Mouse (Mus musculus): ENCODE results near the gene Mylk3. TPM values are rescaled to one million over a fixed set of nuclear protein-coding genes. Genes with fewer than 3 reads are reported as not detected.

Mylk3 gene
- polyA plus RNA-seq, 1 experiment from 2014 or later: 6.1 TPM

DNA sequence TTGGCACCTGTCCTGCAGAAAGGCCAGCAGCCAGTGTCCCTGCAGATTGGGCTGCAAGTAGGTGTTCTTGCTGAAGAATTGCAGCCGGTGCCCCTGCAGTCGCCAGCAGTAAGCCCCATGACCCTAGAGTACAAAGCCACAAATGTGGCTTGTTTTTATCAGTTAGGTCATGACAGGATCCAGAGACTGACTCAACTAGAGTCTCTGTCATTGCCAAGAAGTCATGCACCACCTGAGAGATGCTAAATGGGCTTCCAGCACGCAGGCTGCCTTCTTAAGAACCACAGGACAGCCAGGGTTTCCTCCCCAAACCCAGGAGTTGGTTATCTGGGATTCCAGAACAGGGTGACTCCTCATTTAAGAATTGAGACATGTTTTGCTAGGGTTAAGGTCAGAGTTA is 8.9 kb upstream of the Mylk3 start:
- no peak overlapping the region for H3K9ac ChIP-seq (ENCODE audit: low read length)
- H3K9me3 ChIP-seq (ENCODE audit: control insufficient read depth, low read length): no peaks in the 10 kb centered on the region
- no peak overlapping the region for H3K4me3 ChIP-seq (ENCODE audit: low read length)
- 64% methylated on average over 3 of the region's 3 CpGs for WGBS
- no peak overlapping the region for H3K4me2 ChIP-seq (ENCODE audit: low read depth, low read length)
- H3K27me3 ChIP-seq (ENCODE audit: control insufficient read depth, insufficient read depth, low read depth, low read length): no peaks in the 10 kb centered on the region
- no peak for ATAC-seq (ENCODE audit: low read depth)
- H3K36me3 ChIP-seq (ENCODE audit: control insufficient read depth, insufficient read depth, low read length): no peaks in the 10 kb centered on the region
- H3K27ac ChIP-seq (ENCODE audit: low read length): no peak overlapping the region
- H3K4me1 ChIP-seq (replicated peaks; ENCODE audit: control insufficient read depth, insufficient read depth, low read length): no peaks in the 10 kb centered on the region

DNA sequence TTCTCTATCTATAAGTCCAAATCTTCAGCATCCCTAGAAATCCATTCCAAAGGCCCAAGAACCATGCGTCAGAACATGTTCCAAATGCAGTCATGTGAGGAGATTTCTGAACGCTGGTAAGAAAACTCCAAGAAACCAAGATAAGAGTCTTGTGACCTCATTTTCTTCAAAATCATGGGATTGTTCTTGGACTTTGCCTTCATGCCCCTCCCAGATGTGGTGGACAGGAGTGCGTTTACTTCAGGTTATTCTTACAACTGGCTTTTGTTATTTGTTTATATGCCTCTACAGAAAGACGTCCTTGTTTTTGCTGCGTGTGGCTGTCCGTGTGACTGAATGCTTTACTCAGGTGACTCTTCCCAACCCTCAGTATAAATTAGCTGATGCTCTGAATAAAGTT is 7.1 kb upstream of the Mylk3 start:
- no peaks in the 10 kb centered on the region for H3K9me3 ChIP-seq (ENCODE audit: control insufficient read depth, low read length)
- no peak overlapping the region for H3K4me3 ChIP-seq (ENCODE audit: low read length)
- ATAC-seq (ENCODE audit: low read depth): no peak
- no peak overlapping the region for H3K27ac ChIP-seq (ENCODE audit: low read length)
- H3K36me3 ChIP-seq (ENCODE audit: control insufficient read depth, insufficient read depth, low read length): no peaks in the 10 kb centered on the region
- no peak overlapping the region for H3K4me2 ChIP-seq (ENCODE audit: low read depth, low read length)
- no peak overlapping the region for H3K9ac ChIP-seq (ENCODE audit: low read length)
- H3K27me3 ChIP-seq (ENCODE audit: control insufficient read depth, insufficient read depth, low read depth, low read length): no peaks in the 10 kb centered on the region
- 85% methylated on average over 6 of the region's 6 CpGs for WGBS
- no peaks in the 10 kb centered on the region for H3K4me1 ChIP-seq (replicated peaks; ENCODE audit: control insufficient read depth, insufficient read depth, low read length)

DNA sequence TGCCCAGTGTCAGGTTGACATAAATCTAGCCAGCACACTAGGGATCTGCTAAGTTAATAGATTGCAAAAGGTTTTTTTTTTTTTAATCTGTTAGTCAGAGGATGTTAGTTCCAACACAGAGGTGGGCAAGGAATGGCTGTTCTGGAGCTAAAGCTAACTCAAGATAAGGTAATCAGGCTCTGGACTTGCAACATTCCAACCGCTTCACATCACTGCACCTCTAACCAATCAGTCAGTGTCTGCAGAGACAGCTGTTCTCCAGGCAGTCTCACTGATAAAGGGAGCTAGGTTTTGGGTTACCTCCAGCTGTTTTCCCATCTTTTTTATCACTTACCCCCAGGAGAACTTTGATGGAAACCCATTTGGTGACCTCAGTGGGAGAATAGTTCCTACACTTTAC is 5.3 kb upstream of the Mylk3 start:
- Histone ChIP-seq H3K4me3 (ENCODE audit: low read length) (no peak overlapping the region), H3K4me1 (replicated peaks; ENCODE audit: control insufficient read depth, insufficient read depth, low read length) (no peaks in the 10 kb centered on the region), H3K36me3 (ENCODE audit: control insufficient read depth, insufficient read depth, low read length) (no peaks in the 10 kb centered on the region), H3K9ac (ENCODE audit: low read length) (no peak overlapping the region), H3K4me2 (ENCODE audit: low read depth, low read length) (no peak overlapping the region), H3K27ac (ENCODE audit: low read length) (no peak overlapping the region), H3K9me3 (ENCODE audit: control insufficient read depth, low read length) (no peaks in the 10 kb centered on the region), H3K27me3 (ENCODE audit: control insufficient read depth, insufficient read depth, low read depth, low read length) (no peaks in the 10 kb centered on the region)
- no peak for ATAC-seq (ENCODE audit: low read depth)
- 34% methylated on average over 1 of the region's 1 CpGs for whole genome bisulfite sequencing

DNA sequence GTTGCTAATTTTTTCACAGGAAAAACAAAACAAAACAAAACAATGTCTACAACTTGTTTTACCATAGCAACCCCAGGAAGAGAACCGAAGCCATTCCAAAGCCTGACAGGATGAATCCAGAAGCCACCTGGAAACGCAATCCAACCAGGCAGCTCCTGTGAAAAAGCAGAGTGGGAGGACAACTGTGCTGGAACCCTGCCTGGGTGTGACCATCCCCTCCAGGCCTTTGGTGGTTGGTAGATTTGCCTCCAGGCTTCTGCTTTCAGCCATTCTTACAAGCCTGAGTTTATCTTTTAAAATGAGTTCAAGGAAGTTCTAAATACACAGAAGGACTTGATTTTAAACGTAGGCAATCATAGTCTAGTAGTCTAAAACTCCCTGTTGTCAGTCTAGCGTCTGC is 4.2 kb downstream of the Mylk3 start:
- Histone ChIP-seq H3K4me3 (ENCODE audit: low read length) (no peak overlapping the region), H3K27ac (ENCODE audit: low read length) (peak overlapping the region; percentile 5; the same call in 1 of the 2 replicates), H3K9me3 (ENCODE audit: control insufficient read depth, low read length) (no peaks in the 10 kb centered on the region), H3K36me3 (ENCODE audit: control insufficient read depth, insufficient read depth, low read length) (no peaks in the 10 kb centered on the region), H3K4me1 (replicated peaks; ENCODE audit: control insufficient read depth, insufficient read depth, low read length) (peaks cover 17% of the 10 kb centered on the region), H3K4me2 (ENCODE audit: low read depth, low read length) (no peak overlapping the region), H3K9ac (ENCODE audit: low read length) (no peak overlapping the region), H3K27me3 (ENCODE audit: control insufficient read depth, insufficient read depth, low read depth, low read length) (no peaks in the 10 kb centered on the region)
- whole genome bisulfite sequencing: 55% methylated on average over 4 of the region's 4 CpGs
- no peak for ATAC-seq (ENCODE audit: low read depth)

DNA sequence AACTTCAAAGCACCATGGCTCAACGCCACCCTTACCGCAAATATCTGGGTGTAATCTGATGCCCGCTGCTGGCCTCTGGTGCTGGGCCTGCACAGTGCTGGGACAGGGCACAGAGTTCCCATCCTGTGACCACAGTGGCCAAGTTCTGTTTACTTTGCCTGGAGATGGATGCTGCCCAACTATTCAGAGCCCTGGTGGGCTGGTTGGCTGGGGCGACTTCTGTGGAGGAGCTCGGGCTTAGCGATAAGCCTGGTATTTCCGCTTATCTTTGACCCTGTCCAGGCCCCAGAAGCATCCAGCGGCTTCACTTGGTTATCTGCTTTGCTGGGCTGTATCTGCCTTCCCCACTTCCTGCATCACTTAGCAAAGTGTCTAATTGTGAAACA is 5.3 kb downstream of the Mylk3 start:
- Histone ChIP-seq H3K4me3 (ENCODE audit: low read length) (no peak overlapping the region), H3K9ac (ENCODE audit: low read length) (0 out of 2 replicates have a peak overlapping the region, but pooled peaks have one; percentile 3), H3K9me3 (ENCODE audit: control insufficient read depth, low read length) (no peaks in the 10 kb centered on the region), H3K27ac (ENCODE audit: low read length) (peak overlapping the region; percentile 95), H3K4me2 (ENCODE audit: low read depth, low read length) (no peak overlapping the region), H3K36me3 (ENCODE audit: control insufficient read depth, insufficient read depth, low read length) (no peaks in the 10 kb centered on the region), H3K4me1 (replicated peaks; ENCODE audit: control insufficient read depth, insufficient read depth, low read length) (peaks cover 17% of the 10 kb centered on the region), H3K27me3 (ENCODE audit: control insufficient read depth, insufficient read depth, low read depth, low read length) (no peaks in the 10 kb centered on the region)
- WGBS: 19% methylated on average over 8 of the region's 8 CpGs
- ATAC-seq (ENCODE audit: low read depth): peak; percentile 40

DNA sequence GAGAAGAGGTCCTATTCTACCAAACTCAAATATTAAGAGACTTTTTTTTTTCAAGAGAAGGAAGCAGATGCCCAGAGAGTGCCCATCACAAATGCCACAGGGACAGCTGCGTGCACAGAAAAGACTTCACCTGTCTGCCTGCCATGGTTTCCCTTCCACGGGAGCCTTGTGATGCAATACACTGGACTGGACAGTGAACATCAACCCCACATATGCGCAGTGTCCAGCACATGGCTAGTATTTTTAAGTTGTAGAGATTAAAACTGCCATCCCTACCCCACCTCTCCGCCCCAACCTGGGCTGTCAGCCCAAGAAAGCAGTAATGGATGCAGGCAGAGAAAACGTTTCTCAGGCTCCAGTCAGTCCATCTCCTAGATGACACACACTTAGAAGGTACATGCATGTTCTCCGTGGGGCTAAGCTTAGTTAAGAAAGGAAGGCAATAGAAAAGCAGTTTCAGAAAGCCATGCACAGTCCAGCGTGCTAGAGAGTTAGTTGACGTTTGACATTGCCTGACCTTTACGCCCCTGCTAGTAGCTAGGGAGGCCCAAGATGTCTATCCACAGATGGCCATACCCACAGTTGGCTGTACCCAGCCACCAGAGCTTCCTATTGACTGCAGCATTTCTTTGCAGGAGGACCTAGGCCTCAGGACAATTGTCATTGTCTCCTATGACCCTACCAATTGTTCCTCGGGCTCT is 5.9 kb downstream of the Mylk3 start:
- Histone ChIP-seq H3K9me3 (ENCODE audit: control insufficient read depth, low read length) (no peaks in the 10 kb centered on the region), H3K36me3 (ENCODE audit: control insufficient read depth, insufficient read depth, low read length) (no peaks in the 10 kb centered on the region), H3K4me2 (ENCODE audit: low read depth, low read length) (no peak overlapping the region), H3K27ac (ENCODE audit: low read length) (peak overlapping the region; percentile 95), H3K27me3 (ENCODE audit: control insufficient read depth, insufficient read depth, low read depth, low read length) (no peaks in the 10 kb centered on the region), H3K4me1 (replicated peaks; ENCODE audit: control insufficient read depth, insufficient read depth, low read length) (peaks cover 17% of the 10 kb centered on the region), H3K9ac (ENCODE audit: low read length) (no peak overlapping the region), H3K4me3 (ENCODE audit: low read length) (no peak overlapping the region)
- ATAC-seq (ENCODE audit: low read depth): no peak; the same call in 1 of the 2 replicates
- WGBS: 55% methylated on average over 10 of the region's 10 CpGs

DNA sequence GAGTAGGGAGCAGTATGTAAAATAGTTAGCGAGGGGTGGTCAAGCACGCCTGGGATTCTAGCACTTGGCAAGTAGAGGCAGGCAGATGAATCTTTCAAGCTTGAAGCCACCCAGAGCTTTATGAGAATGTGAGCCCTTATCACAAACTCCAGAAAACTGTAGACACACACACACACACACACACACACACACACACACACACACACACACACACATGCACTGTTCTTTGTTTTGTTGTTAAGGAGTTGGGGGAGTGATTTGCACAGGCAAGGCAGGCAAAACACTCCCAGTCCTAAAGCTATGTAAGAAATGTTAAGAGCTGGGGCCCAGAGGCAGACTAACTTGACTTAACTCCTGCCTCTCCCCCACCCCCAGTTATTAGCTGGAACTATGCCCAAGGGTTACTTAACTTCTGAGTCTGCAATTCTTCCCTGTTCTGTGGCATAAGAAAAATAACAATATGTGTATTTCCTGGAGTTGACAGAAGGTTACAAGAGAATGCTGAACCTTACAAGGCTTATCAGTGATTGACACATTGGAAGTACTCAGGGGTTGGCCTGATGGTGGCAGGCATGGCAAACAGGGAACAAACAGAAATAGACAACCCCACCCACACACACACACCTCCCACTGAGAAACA is 6.9 kb downstream of the Mylk3 start:
- H3K4me2 ChIP-seq (ENCODE audit: low read depth, low read length): 0 out of 2 replicates have a peak overlapping the region, but pooled peaks have one; percentile 9
- no peaks in the 10 kb centered on the region for H3K36me3 ChIP-seq (ENCODE audit: control insufficient read depth, insufficient read depth, low read length)
- WGBS: 10% methylated on average over 2 of the region's 2 CpGs
- H3K9ac ChIP-seq (ENCODE audit: low read length): no peak overlapping the region
- peak; percentile 95 for ATAC-seq (ENCODE audit: low read depth)
- H3K27ac ChIP-seq (ENCODE audit: low read length): peak overlapping the region; percentile 95
- no peaks in the 10 kb centered on the region for H3K27me3 ChIP-seq (ENCODE audit: control insufficient read depth, insufficient read depth, low read depth, low read length)
- no peaks in the 10 kb centered on the region for H3K9me3 ChIP-seq (ENCODE audit: control insufficient read depth, low read length)
- peaks cover 19% of the 10 kb centered on the region for H3K4me1 ChIP-seq (replicated peaks; ENCODE audit: control insufficient read depth, insufficient read depth, low read length)
- H3K4me3 ChIP-seq (ENCODE audit: low read length): no peak overlapping the region

DNA sequence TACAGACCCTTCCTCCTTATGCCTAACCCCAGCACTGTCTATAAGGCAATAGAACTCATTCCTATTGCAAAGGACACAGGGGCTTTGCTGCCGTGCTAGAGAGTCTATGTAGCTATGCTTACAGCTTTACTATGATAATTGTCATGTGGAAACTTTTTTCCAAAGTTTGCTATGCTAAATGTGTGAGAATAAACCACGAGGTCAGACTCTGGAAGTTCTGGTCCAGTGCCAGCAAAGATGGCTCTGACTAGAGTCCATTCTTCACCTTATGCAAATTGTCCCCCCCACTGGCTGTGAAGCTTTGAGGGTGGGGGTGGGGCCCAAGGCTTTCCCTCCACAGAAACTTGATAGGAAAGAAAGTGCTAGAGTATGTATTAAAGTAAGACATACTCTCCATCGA is 9.6 kb downstream of the Mylk3 start:
- WGBS: 42% methylated on average over 3 of the region's 3 CpGs
- H3K9ac ChIP-seq (ENCODE audit: low read length): no peak overlapping the region
- ATAC-seq (ENCODE audit: low read depth): no peak
- no peaks in the 10 kb centered on the region for H3K9me3 ChIP-seq (ENCODE audit: control insufficient read depth, low read length)
- H3K4me2 ChIP-seq (ENCODE audit: low read depth, low read length): no peak overlapping the region
- H3K27ac ChIP-seq (ENCODE audit: low read length): no peak overlapping the region
- peaks cover 25% of the 10 kb centered on the region for H3K4me1 ChIP-seq (replicated peaks; ENCODE audit: control insufficient read depth, insufficient read depth, low read length)
- no peak overlapping the region for H3K4me3 ChIP-seq (ENCODE audit: low read length)
- H3K36me3 ChIP-seq (ENCODE audit: control insufficient read depth, insufficient read depth, low read length): no peaks in the 10 kb centered on the region
- H3K27me3 ChIP-seq (ENCODE audit: control insufficient read depth, insufficient read depth, low read depth, low read length): no peaks in the 10 kb centered on the region

DNA sequence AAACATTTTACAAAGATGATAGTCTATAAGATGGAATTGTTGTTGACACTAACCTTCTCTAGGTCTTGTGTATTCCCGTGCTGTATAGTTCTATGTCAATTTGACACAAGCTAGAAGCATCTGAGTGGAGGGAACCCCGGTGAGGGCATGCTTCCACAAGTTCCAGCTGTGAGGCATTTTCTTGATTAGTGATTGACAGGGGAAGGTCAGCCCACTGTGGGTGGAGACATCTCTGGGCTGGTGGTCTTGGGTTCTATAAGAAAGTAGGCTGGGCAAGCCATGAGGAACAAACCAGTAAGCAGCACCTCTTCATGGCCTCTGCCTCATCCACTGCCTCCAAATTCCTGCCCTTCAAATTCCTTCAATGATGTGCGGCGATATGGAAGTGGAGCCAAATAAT is 11.9 kb downstream of the Mylk3 start:
- H3K27me3 ChIP-seq (ENCODE audit: control insufficient read depth, insufficient read depth, low read depth, low read length): no peaks in the 10 kb centered on the region
- H3K9me3 ChIP-seq (ENCODE audit: control insufficient read depth, low read length): no peaks in the 10 kb centered on the region
- no peaks in the 10 kb centered on the region for H3K36me3 ChIP-seq (ENCODE audit: control insufficient read depth, insufficient read depth, low read length)
- H3K4me3 ChIP-seq (ENCODE audit: low read length): no peak overlapping the region
- H3K27ac ChIP-seq (ENCODE audit: low read length): no peak overlapping the region
- ATAC-seq (ENCODE audit: low read depth): no peak
- WGBS: 25% methylated on average over 4 of the region's 4 CpGs
- H3K9ac ChIP-seq (ENCODE audit: low read length): no peak overlapping the region
- 0 out of 2 replicates have a peak overlapping the region, but pooled peaks have one; percentile 2 for H3K4me2 ChIP-seq (ENCODE audit: low read depth, low read length)
- H3K4me1 ChIP-seq (replicated peaks; ENCODE audit: control insufficient read depth, insufficient read depth, low read length): peaks cover 8% of the 10 kb centered on the region
